Mouse (Mus musculus): ENCODE data around the gene Txnip. TPM values are rescaled to one million over a fixed set of nuclear protein-coding genes. Genes with fewer than 3 reads are reported as not detected.
"Not testable (repeated sequence)": the region's sequence is repeated elsewhere in the genome, so short reads cannot be mapped to it uniquely, and the experiment has no call there.

The Txnip gene
- polyA plus RNA-seq, 1 experiment, result 325 TPM

GRCm38 (mm10) chr3:96602704-96603084 is 44.9 kb downstream of the Txnip start:
- 15% methylated on average over 5 of the region's 5 CpGs for WGBS
- DNase-seq (ENCODE audit: low read depth, low spot score), result no peak

- WGBS, result 52% methylated on average over 5 of the region's 5 CpGs
- no peak for DNase-seq (ENCODE audit: low read depth, low spot score)
Observed at GRCm38 (mm10) chr3:96603311-96603710, 45.6 kb downstream of the Txnip start.

GRCm38 (mm10) chr3:96606007-96606406 is 48.2 kb downstream of the Txnip start:
- WGBS, result 93% methylated on average over 4 of the region's 4 CpGs
- DNase-seq (ENCODE audit: low read depth, low spot score), result not testable (repeated sequence)

- DNase-seq (ENCODE audit: low read depth, low spot score), result no peak
- WGBS, result 87% methylated on average over 4 of the region's 4 CpGs
Observed at GRCm38 (mm10) chr3:96606618-96607017, 48.9 kb downstream of the Txnip start.

Other genes starting within 250 kb of the Txnip start
- not detected in 2 replicates for gene BC107364, start 105.7 kb upstream of the Txnip start, polyA plus RNA-seq (2012; rRNA removed)
- gene Hfe2, start 32.8 kb upstream of the Txnip start, polyA plus RNA-seq (2012; rRNA removed), result 0.05 TPM in 1 of 2 replicates, not detected in the other
- not detected in 2 replicates for gene Gm16253, start 19.0 kb downstream of the Txnip start, polyA plus RNA-seq (2012; rRNA removed)
- gene Polr3gl, start 36.2 kb downstream of the Txnip start, polyA plus RNA-seq (2012; rRNA removed), result 7.5 and 8.0 TPM in 2 replicates
- 0.30 and 0.45 TPM in 2 replicates for gene Ankrd34a, start 38.7 kb downstream of the Txnip start, polyA plus RNA-seq (2012; rRNA removed)
- gene Lix1l, start 43.2 kb downstream of the Txnip start, polyA plus RNA-seq (2012; rRNA removed), result 6.9 and 7.5 TPM in 2 replicates
- 12.1 and 18.2 TPM in 2 replicates for gene Rbm8a, start 72.0 kb downstream of the Txnip start, polyA plus RNA-seq (2012; rRNA removed)
- gene Pex11b, start 77.4 kb downstream of the Txnip start, polyA plus RNA-seq (2012; rRNA removed), result 31.4 and 36.6 TPM in 2 replicates
- 0.07 and 0.14 TPM in 2 replicates for gene Gm42957, start 77.5 kb downstream of the Txnip start, polyA plus RNA-seq (2012; rRNA removed)
- gene Itga10, start 87.6 kb downstream of the Txnip start, polyA plus RNA-seq (2012; rRNA removed), result 1.3 and 1.6 TPM in 2 replicates
- 0.43 and 0.66 TPM in 2 replicates for gene Ankrd35, start 112.2 kb downstream of the Txnip start, polyA plus RNA-seq (2012; rRNA removed)
- 17.5 and 23.4 TPM in 2 replicates for gene Pias3, start 138.4 kb downstream of the Txnip start, polyA plus RNA-seq (2012; rRNA removed)
- 1.8 and 2.8 TPM in 2 replicates for gene Nudt17, start 150.6 kb downstream of the Txnip start, polyA plus RNA-seq (2012; rRNA removed)
- gene Polr3c, start 169.7 kb downstream of the Txnip start, polyA plus RNA-seq (2012; rRNA removed), result 46.2 and 63.9 TPM in 2 replicates
- gene Rnf115, start 169.7 kb downstream of the Txnip start, polyA plus RNA-seq (2012; rRNA removed), result 21.2 and 30.1 TPM in 2 replicates

All from large intestine, adult 2 months (tissue).